Mouse (Mus musculus) left cerebral cortex, adult 2 months (tissue): Measurements from ENCODE around the gene Elmsan1. TPM values are rescaled to one million over a fixed set of nuclear protein-coding genes. Genes with fewer than 3 reads are reported as not detected.

Source experiments
- DNase-seq, 2 experiments: peaks; one replicate each; pipeline ENCODE4 v3.0.0; 2021 to 2022; ENCODE audit warnings: low spot score in 2 of 2, mixed read lengths in 1 of 2; ENCODE audit errors: extremely low spot score in 1 of 2
- H3K27ac ChIP-seq: fragments of 200-600 bp; 2 replicates; pipeline ENCODE4 v1.8.1; 2022
- H3K4me3 ChIP-seq: fragments of 200-600 bp; 2 replicates; pipeline ENCODE4 v1.8.1; 2022
- CTCF ChIP-seq: fragments of 200-600 bp; IDR thresholded peaks from 2 replicates; pipeline ENCODE4 v1.8.1; 2022; ENCODE audit warnings: antibody characterized with exemption, mild to moderate bottlenecking, moderate library complexity
- intact Hi-C: fragments of 180-260 bp; cut with DNase I; formaldehyde crosslinking; loops from one replicate; pipeline ENCODE4 v1.15.1; 2025
- total RNA-seq, 2 experiments: library from RNA; stranded (reverse); gene quantifications; 2 replicates each; pipeline ENCODE4 v1.2.3; 2021

The Elmsan1 gene
- total RNA-seq, 2 experiments from 2014 or later: 16.6 to 22.8 TPM

- TF ChIP-seq CTCF: no peak
- intact Hi-C loops: no loop called here
- Histone ChIP-seq H3K4me3 (no peak overlapping the region), H3K27ac (no peak overlapping the region)
- no peak for DNase-seq
Observed at GRCm38 (mm10) chr12:84190151-84190820, 28.4 kb downstream of the Elmsan1 start.

- H3K27ac ChIP-seq: no peak overlapping the region
- intact Hi-C loops: no loop called here
- TF ChIP-seq CTCF: no peak
- no peak overlapping the region for H3K4me3 ChIP-seq
- no peak for DNase-seq
Observed at GRCm38 (mm10) chr12:84188881-84189444, 29.7 kb downstream of the Elmsan1 start.

GRCm38 (mm10) chr12:84187752-84188601 lies 30.7 kb downstream of the Elmsan1 start:
- intact Hi-C loops: no loop called here
- Histone ChIP-seq H3K4me3 (no peak overlapping the region), H3K27ac (peak overlapping the region; percentile 53; the same call in 1 of the 2 replicates)
- TF ChIP-seq CTCF: no peak
- DNase-seq: no peak

- intact Hi-C loops: no loop called here
- Histone ChIP-seq H3K27ac (no peak overlapping the region), H3K4me3 (no peak overlapping the region)
- no peak for TF ChIP-seq CTCF
- DNase-seq: no peak
Observed at GRCm38 (mm10) chr12:84186950-84187349, 31.7 kb downstream of the Elmsan1 start.

- intact Hi-C loops: no loop called here
- H3K4me3 ChIP-seq: no peak overlapping the region
- TF ChIP-seq CTCF: no peak
- no peak overlapping the region for H3K27ac ChIP-seq
- DNase-seq: no peak
Observed at GRCm38 (mm10) chr12:84186536-84186935, 32.1 kb downstream of the Elmsan1 start.

- no peak for TF ChIP-seq CTCF
- no peak overlapping the region for H3K27ac ChIP-seq
- H3K4me3 ChIP-seq: no peak overlapping the region
- DNase-seq: no peak
- intact Hi-C loops: no loop called here
Observed at GRCm38 (mm10) chr12:84185547-84185946, 33.1 kb downstream of the Elmsan1 start.

GRCm38 (mm10) chr12:84184979-84185378 lies 33.7 kb downstream of the Elmsan1 start:
- no peak for TF ChIP-seq CTCF
- no peak overlapping the region for H3K27ac ChIP-seq
- no peak overlapping the region for H3K4me3 ChIP-seq
- intact Hi-C loops: no loop called here
- DNase-seq: no peak

- no peak overlapping the region for H3K4me3 ChIP-seq
- no peak for TF ChIP-seq CTCF
- intact Hi-C loops: no loop called here
Observed at GRCm38 (mm10) chr12:84181999-84182398, 36.7 kb downstream of the Elmsan1 start.

GRCm38 (mm10) chr12:84180701-84181435 lies 37.8 kb downstream of the Elmsan1 start:
- no peak for DNase-seq
- no peak for TF ChIP-seq CTCF
- Histone ChIP-seq H3K27ac (no peak overlapping the region), H3K4me3 (no peak overlapping the region)
- intact Hi-C loops: no loop called here

More at GRCm38 (mm10) chr12:84181999-84182398, 36.7 kb downstream of the Elmsan1 start:
- H3K27ac ChIP-seq: no peak overlapping the region
- DNase-seq: no peak

GRCm38 (mm10) chr12:84180090-84180489 lies 38.6 kb downstream of the Elmsan1 start:
- no peak for DNase-seq
- no peak for TF ChIP-seq CTCF
- intact Hi-C loops: no loop called here
- Histone ChIP-seq H3K27ac (no peak overlapping the region), H3K4me3 (no peak overlapping the region)

GRCm38 (mm10) chr12:84178652-84179445 lies 39.8 kb downstream of the Elmsan1 start:
- DNase-seq: no peak
- Histone ChIP-seq H3K27ac (no peak overlapping the region), H3K4me3 (no peak overlapping the region)
- TF ChIP-seq CTCF: no peak
- intact Hi-C loops: no loop called here
